Mouse (Mus musculus) liver, embryonic 16.5 days (tissue): ENCODE results near the gene Thada. TPM values are rescaled to one million over a fixed set of nuclear protein-coding genes. Genes with fewer than 3 reads are reported as not detected.
A peak's percentile ranks its signal among the peaks of the same experiment; 100 is the strongest.

Source experiments
- ATAC-seq: fragments of 200-750 bp; cut with Nextera tagmentation; 2 replicates; pipeline ENCODE4 v1.8.0; 2017; ENCODE audit warnings: low read depth, mild to moderate bottlenecking, moderate number of reproducible peaks, moderate library complexity
- H3K27ac ChIP-seq: fragments of 300-500 bp; sonication (generic); 2 replicates; pipeline ENCODE4 v1.5.1; 2014; ENCODE audit warnings: mild to moderate bottlenecking, low read length
- H3K27me3 ChIP-seq: fragments of 300-500 bp; sonication (generic); 2 replicates; pipeline ENCODE4 v1.6.1; 2014; ENCODE audit warnings: low read depth, low read length, mixed read lengths; ENCODE audit not compliant: control insufficient read depth, insufficient read depth
- H3K36me3 ChIP-seq: fragments of 300-500 bp; sonication (generic); 2 replicates; pipeline ENCODE4 v1.6.1; 2014; ENCODE audit warnings: mild to moderate bottlenecking; ENCODE audit not compliant: control insufficient read depth, insufficient read depth
- H3K4me1 ChIP-seq: fragments of 300-500 bp; sonication (generic); 2 replicates; pipeline ENCODE4 v1.6.1; 2014; ENCODE audit warnings: low read depth, low read length, mixed read lengths; ENCODE audit not compliant: control insufficient read depth
- H3K4me2 ChIP-seq: fragments of 300-500 bp; sonication (generic); 2 replicates; pipeline ENCODE4 v1.6.1; 2014; ENCODE audit warnings: low read depth, low read length, mixed read lengths
- H3K4me3 ChIP-seq: fragments of 300-500 bp; sonication (generic); 2 replicates; pipeline ENCODE4 v1.5.1; 2014; ENCODE audit warnings: low read depth, mild to moderate bottlenecking, low read length
- H3K9ac ChIP-seq: fragments of 300-500 bp; sonication (generic); 2 replicates; pipeline ENCODE4 v1.6.1; 2014; ENCODE audit warnings: low read depth, low read length
- H3K9me3 ChIP-seq: fragments of 300-500 bp; sonication (generic); replicated peaks from 2 replicates; pipeline ENCODE4 v1.6.1; 2016; ENCODE audit warnings: low read length; ENCODE audit not compliant: control insufficient read depth
- WGBS: fragments of 180-500 bp; shearing (Covaris S2); extraction: QIAGEN DNeasy Blood & Tissue Kit; methylation state at CpG from one replicate; pipeline ENCODE4 v1.1.7; 2014; ENCODE audit not compliant: insufficient replicate concordance; 5-methylcytosine and 5-hydroxymethylcytosine counted together
- polyA plus RNA-seq: library from polyadenylated mRNA; unstranded; fragments of >200 nt; fragmentation: Nextera tagmentation; extraction: Ambion mirVana; gene quantifications from 2 replicates; pipeline ENCODE4 v1.2.1, GENCODE M21; 2015

Thada gene
- polyA plus RNA-seq, 1 experiment from 2014 or later = 2.2 TPM

GRCm38 (mm10) chr17:84268450-84268849, 197.6 kb downstream of the Thada start:
- WGBS = 56% methylated on average over 3 of the region's 3 CpGs
- Histone ChIP-seq H3K36me3 (no peaks in the 10 kb centered on the region), H3K9me3 (no peaks in the 10 kb centered on the region), H3K4me2 (no peak overlapping the region), H3K9ac (no peak overlapping the region), H3K27ac (0 out of 2 replicates have a peak overlapping the region, but pooled peaks have one; percentile 26), H3K27me3 (no peaks in the 10 kb centered on the region), H3K4me3 (no peak overlapping the region), H3K4me1 (peaks cover 24% of the 10 kb centered on the region)
- ATAC-seq = no peak

GRCm38 (mm10) chr17:84267456-84268074, 198.4 kb downstream of the Thada start:
- no peak overlapping the region for H3K4me2 ChIP-seq
- H3K27ac ChIP-seq = 0 out of 2 replicates have a peak overlapping the region, but pooled peaks have one; percentile 14
- no peaks in the 10 kb centered on the region for H3K27me3 ChIP-seq
- 62% methylated on average over 6 of the region's 6 CpGs for whole genome bisulfite sequencing
- ATAC-seq = no peak
- no peak overlapping the region for H3K9ac ChIP-seq
- H3K4me3 ChIP-seq = no peak overlapping the region
- peaks cover 28% of the 10 kb centered on the region for H3K4me1 ChIP-seq
- H3K36me3 ChIP-seq = no peaks in the 10 kb centered on the region
- H3K9me3 ChIP-seq = no peaks in the 10 kb centered on the region

- ATAC-seq = no peak
- no peaks in the 10 kb centered on the region for H3K36me3 ChIP-seq
- no peak overlapping the region for H3K4me2 ChIP-seq
- no peaks in the 10 kb centered on the region for H3K27me3 ChIP-seq
- H3K4me1 ChIP-seq = peaks cover 32% of the 10 kb centered on the region
- H3K4me3 ChIP-seq = no peak overlapping the region
- no peaks in the 10 kb centered on the region for H3K9me3 ChIP-seq
- 75% methylated on average over 3 of the region's 3 CpGs for WGBS
- H3K27ac ChIP-seq = peak overlapping the region; percentile 48
- H3K9ac ChIP-seq = no peak overlapping the region
These were observed 199.7 kb downstream of the Thada start for GRCm38 (mm10) chr17:84266161-84266948.

GRCm38 (mm10) chr17:84265480-84266130, 200.4 kb downstream of the Thada start:
- Histone ChIP-seq H3K27ac (peak overlapping the region; percentile 48), H3K27me3 (no peaks in the 10 kb centered on the region), H3K9ac (no peak overlapping the region), H3K4me1 (peaks cover 39% of the 10 kb centered on the region), H3K4me2 (no peak overlapping the region), H3K4me3 (no peak overlapping the region), H3K9me3 (no peaks in the 10 kb centered on the region), H3K36me3 (no peaks in the 10 kb centered on the region)
- ATAC-seq = no peak
- WGBS = 47% methylated on average over 5 of the region's 5 CpGs

GRCm38 (mm10) chr17:84264305-84264704, 201.7 kb downstream of the Thada start:
- Histone ChIP-seq H3K4me3 (no peak overlapping the region), H3K4me1 (peaks cover 39% of the 10 kb centered on the region), H3K9me3 (no peaks in the 10 kb centered on the region), H3K4me2 (no peak overlapping the region), H3K9ac (no peak overlapping the region; the same call in 1 of the 2 replicates), H3K36me3 (no peaks in the 10 kb centered on the region), H3K27me3 (no peaks in the 10 kb centered on the region), H3K27ac (no peak overlapping the region)
- WGBS = 80% methylated on average over 6 of the region's 6 CpGs
- ATAC-seq = no peak

GRCm38 (mm10) chr17:84263591-84263990, 202.4 kb downstream of the Thada start:
- H3K4me1 ChIP-seq = peaks cover 39% of the 10 kb centered on the region
- 72% methylated on average over 5 of the region's 5 CpGs for WGBS
- H3K9ac ChIP-seq = no peak overlapping the region
- no peak for ATAC-seq
- no peak overlapping the region for H3K27ac ChIP-seq
- H3K9me3 ChIP-seq = no peaks in the 10 kb centered on the region
- no peaks in the 10 kb centered on the region for H3K27me3 ChIP-seq
- no peak overlapping the region for H3K4me2 ChIP-seq
- H3K4me3 ChIP-seq = no peak overlapping the region
- no peaks in the 10 kb centered on the region for H3K36me3 ChIP-seq

- no peaks in the 10 kb centered on the region for H3K27me3 ChIP-seq
- no peak overlapping the region for H3K4me3 ChIP-seq
- peak overlapping the region; percentile 37; the same call in 1 of the 2 replicates for H3K27ac ChIP-seq
- H3K4me1 ChIP-seq = peaks cover 30% of the 10 kb centered on the region
- no peaks in the 10 kb centered on the region for H3K36me3 ChIP-seq
- 35% methylated on average over 9 of the region's 9 CpGs for WGBS
- 0 out of 2 replicates have a peak overlapping the region, but pooled peaks have one; percentile 14 for H3K4me2 ChIP-seq
- no peak overlapping the region for H3K9ac ChIP-seq
- H3K9me3 ChIP-seq = no peaks in the 10 kb centered on the region
- peak; percentile 89 for ATAC-seq
These were observed 203.6 kb downstream of the Thada start for GRCm38 (mm10) chr17:84262325-84262979.

GRCm38 (mm10) chr17:84261010-84261409, 205.0 kb downstream of the Thada start:
- H3K9me3 ChIP-seq = no peaks in the 10 kb centered on the region
- H3K27me3 ChIP-seq = no peaks in the 10 kb centered on the region
- peaks cover 25% of the 10 kb centered on the region for H3K4me1 ChIP-seq
- peak; percentile 58 for ATAC-seq
- 0 out of 2 replicates have a peak overlapping the region, but pooled peaks have one; percentile 4 for H3K27ac ChIP-seq
- no peak overlapping the region for H3K4me3 ChIP-seq
- H3K36me3 ChIP-seq = no peaks in the 10 kb centered on the region
- no peak overlapping the region for H3K9ac ChIP-seq
- H3K4me2 ChIP-seq = no peak overlapping the region
